Mouse (Mus musculus): ENCODE measurements around the gene Elmo3.

The Elmo3 gene

DNA sequence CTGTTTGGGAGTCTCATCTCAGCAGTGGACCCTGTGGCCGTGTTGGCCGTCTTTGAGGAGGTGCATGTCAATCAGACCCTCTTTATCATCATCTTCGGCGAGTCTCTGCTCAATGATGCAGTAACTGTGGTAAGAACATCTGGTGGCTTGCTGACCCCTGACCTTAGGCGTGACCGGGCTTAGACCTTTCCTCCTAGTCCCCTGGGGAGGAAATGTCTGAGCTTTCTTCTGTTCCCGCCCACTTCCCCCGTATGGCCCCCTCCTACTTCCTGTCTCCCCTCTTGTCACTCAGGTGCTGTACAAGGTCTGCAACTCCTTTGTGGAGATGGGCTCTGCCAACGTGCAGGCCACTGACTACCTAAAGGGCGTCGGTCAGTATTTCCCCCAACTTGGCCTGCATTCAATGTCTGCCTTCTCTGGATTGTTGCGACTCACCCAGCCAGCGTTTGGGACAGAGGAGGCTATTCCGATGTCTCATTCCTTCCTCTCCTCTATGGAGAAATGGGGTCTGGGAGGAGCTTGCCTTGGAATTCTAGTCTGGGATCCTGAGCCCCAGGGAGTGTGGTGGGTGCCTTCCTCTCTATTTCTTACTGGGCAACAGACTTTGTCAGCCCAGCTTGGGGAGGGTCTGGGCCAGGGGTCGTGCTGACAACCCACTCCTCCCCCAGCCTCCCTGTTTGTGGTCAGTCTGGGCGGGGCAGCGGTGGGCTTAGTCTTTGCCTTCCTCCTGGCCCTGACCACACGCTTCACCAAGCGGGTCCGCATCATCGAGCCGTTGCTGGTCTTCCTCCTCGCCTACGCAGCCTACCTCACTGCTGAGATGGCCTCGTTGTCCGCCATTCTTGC is 50.0 kb downstream of the Elmo3 start:
- peak; percentile 53 to 70 for DNase-seq

- DNase-seq = no peak
These were observed 51.3 kb downstream of the Elmo3 start for GRCm38 (mm10) chr8:105356681-105357080.

DNA sequence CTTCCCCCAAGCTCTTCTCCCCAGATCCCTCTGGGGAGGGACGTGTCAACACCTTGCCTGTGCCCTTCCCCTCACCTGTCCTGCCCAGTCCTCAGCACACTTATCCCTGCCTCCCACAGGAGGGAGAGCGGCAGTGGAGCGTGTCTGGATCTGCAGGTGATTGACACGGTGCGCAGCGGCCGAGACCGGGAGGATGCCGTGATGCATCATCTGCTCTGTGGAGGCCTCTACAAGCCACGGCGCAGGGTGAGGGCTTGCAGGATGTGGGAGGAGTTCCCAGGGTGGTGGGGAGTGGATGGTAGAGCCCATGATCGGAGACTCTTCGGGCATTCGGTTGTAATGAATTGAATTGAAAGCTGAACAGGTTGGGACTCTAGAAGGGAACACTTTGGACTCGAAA is 53.8 kb downstream of the Elmo3 start:
- DNase-seq = peak in 1 of 2 experiments; percentile 59

GRCm38 (mm10) chr8:105359646-105360045 is 54.2 kb downstream of the Elmo3 start:
- peak in 1 of 2 experiments; percentile 57 for DNase-seq
